Mouse (Mus musculus): Measurements from ENCODE around the gene Sestd1.

- no peak for TF ChIP-seq TAL1 (IDR thresholded peaks at IDR 0.05; ENCODE audit: low read length)
- no peak for TF ChIP-seq GATA1 (IDR thresholded peaks at IDR 0.05; ENCODE audit: low read length)
Observed at GRCm38 (mm10) chr2:77174313-77174712, 106.1 kb downstream of the Sestd1 start.
